18 mouse cellular contexts compared by ENCODE assay signal in the genomic region with DNA sequence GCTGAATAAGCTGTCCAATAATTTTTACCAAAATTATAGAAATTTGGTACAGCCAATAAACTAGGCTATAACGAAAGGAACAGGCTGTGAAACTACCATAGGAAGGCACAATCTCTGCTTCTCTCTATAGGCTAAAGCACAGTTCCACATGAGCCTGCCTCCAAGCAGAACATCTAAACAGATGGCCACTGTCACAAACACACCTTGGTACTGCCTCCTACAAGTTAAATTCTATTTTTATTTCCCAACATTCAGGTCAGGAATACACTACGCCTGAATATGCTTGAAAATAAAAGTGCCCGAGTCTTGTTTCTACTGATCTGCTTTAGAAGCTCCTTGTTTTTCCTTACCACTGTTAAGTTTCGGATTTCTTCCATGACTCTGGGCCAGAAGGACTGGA. TPM values are rescaled to one million over a fixed set of nuclear protein-coding genes. Genes with fewer than 3 reads are reported as not detected.
"Had no signal": no experiment of that assay in that cellular context is flagged by ENCODE, and none has a peak within 500 bp of the region (broad histone marks: within the 10 kb centered on the region; RNA-seq: fewer than 3 reads in every experiment).

No protein-coding gene starts in this region.

- DNase-seq: kidney, adult 9 months; kidney, postnatal 10 days; kidney, postnatal 4 days; liver; liver, embryonic 13.5 days; liver, postnatal 0 days; lung, postnatal 14 days; right cerebral cortex, adult 18-20 months; right cerebral cortex, postnatal 25 days; thymus, adult 18-20 months; thymus, postnatal 14 days had no signal

- H3K4me1 ChIP-seq: limb, embryonic 12.5 days; midbrain, embryonic 12.5 days had no signal

- H3K27me3 ChIP-seq: limb, embryonic 12.5 days; liver, embryonic 13.5 days; lung, embryonic 15.5 days; megakaryocyte, embryonic 14.5 days; midbrain, embryonic 12.5 days had no signal

- H3K4me3 ChIP-seq: layer of hippocampus, adult 2 months; limb, embryonic 12.5 days; liver, embryonic 13.5 days; lung, embryonic 15.5 days; megakaryocyte, embryonic 14.5 days; midbrain, embryonic 12.5 days had no signal

- H3K27ac ChIP-seq: limb, embryonic 12.5 days; liver, embryonic 13.5 days; lung, embryonic 15.5 days; macrophage; midbrain, embryonic 12.5 days; stomach, postnatal 0 days had no signal

RNA-seq across cellular contexts. Expression of gene Kcnq4, which starts 41.6 kb away (rescaled TPM):
- polyA plus RNA-seq: macrophage had no signal
